Mouse (Mus musculus) kidney, adult 2 months (tissue): ENCODE results near the gene Slc7a4. TPM values are rescaled to one million over a fixed set of nuclear protein-coding genes. Genes with fewer than 3 reads are reported as not detected.

Source experiments
- DNase-seq: peaks from one replicate; pipeline ENCODE4 v3.0.0; 2021
- H3K27ac ChIP-seq: fragments of 200-500 bp; 2 replicates; pipeline ENCODE4 v1.5.1; 2012; ENCODE audit warnings: low read depth, low read length, control low read depth, inconsistent platforms; ENCODE audit not compliant: insufficient read depth
- H3K27me3 ChIP-seq: fragments of 200-500 bp; replicated peaks from 2 replicates; pipeline ENCODE4 v1.6.1; 2012; ENCODE audit warnings: mild to moderate bottlenecking, moderate library complexity, low read length, inconsistent platforms; ENCODE audit not compliant: control insufficient read depth, insufficient read depth
- H3K36me3 ChIP-seq: fragments of 200-500 bp; 2 replicates; pipeline ENCODE4 v1.6.1; 2012; ENCODE audit warnings: mild to moderate bottlenecking, moderate library complexity, low read length, inconsistent platforms; ENCODE audit not compliant: control insufficient read depth, insufficient read depth
- H3K4me1 ChIP-seq: fragments of 200-500 bp; 2 replicates; pipeline ENCODE4 v1.6.1; 2011; ENCODE audit warnings: low read length; ENCODE audit not compliant: control insufficient read depth, insufficient read depth
- H3K4me3 ChIP-seq: fragments of 200-500 bp; 2 replicates; pipeline ENCODE4 v1.5.1; 2011; ENCODE audit warnings: mild to moderate bottlenecking, low read depth, low read length, control low read depth; ENCODE audit not compliant: insufficient read depth
- CTCF ChIP-seq: fragments of 200-500 bp; conservative IDR thresholded peaks from 2 replicates; pipeline ENCODE4 v1.5.1; 2011; ENCODE audit warnings: low read depth, mild to moderate bottlenecking, control low read depth, low read length, moderate library complexity, mixed read lengths; ENCODE audit not compliant: insufficient read depth, insufficient read length
- POLR2A ChIP-seq: fragments of 200-500 bp; IDR thresholded peaks from one replicate; pipeline ENCODE4 v1.6.1; 2011; ENCODE audit warnings: low read depth, low read length, control low read depth
- WGBS: fragments of 180-500 bp; shearing (Covaris S2); methylation state at CpG from one replicate; pipeline ENCODE4 v1.1.7; 2018; 5-methylcytosine and 5-hydroxymethylcytosine counted together
- polyA plus RNA-seq: library from polyadenylated mRNA; depleted of rRNA; stranded (reverse); fragments of >200 nt; gene quantifications from 2 replicates; pipeline ENCODE4 v1.2.3, GENCODE M21; 2012

The Slc7a4 gene
- polyA plus RNA-seq, 1 experiment = 8.1 TPM

DNA sequence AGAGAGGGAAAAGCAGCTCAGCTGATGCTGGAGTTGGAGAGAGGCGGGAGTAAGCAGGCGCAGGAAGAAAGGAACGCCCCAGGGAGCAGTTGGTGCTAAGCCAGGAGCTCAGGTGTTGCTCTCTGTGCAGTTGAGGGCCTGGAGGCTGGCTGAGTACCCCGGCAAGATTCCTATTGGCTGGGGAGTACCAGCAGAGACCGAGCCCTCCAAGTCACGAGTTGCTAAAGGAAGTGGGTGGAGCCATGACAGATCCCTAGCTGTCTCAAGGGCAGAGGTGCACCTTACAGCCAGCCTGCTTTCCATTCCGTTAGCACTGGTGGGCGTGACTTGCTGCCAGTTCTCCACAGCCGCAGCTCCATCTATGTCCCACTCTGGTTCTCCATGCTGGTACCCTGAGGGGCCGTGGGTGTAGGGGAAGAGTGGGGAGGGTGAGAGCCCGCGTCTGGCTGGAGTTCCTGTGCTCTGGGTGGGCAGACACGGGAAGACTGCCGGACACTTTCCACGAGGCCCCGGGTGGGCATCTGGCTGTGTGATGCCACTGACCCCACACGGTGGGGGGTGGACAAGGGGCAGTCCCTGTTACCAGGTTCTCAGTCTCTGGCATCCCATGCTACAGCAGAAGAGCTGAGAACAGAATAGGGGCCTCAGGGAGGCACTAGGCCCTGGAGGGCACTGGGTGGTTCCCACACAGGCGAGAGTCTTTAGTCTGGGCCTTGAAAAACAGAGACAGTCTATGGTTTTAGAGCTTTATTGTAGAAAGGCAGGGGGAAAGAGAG, 28.9 kb downstream of the Slc7a4 start:
- H3K4me1 ChIP-seq = no peaks in the 10 kb centered on the region; the same call in 1 of the 2 replicates
- 13% methylated on average over 18 of the region's 18 CpGs for WGBS
- H3K36me3 ChIP-seq = no peaks in the 10 kb centered on the region
- TF ChIP-seq POLR2A (peak; percentile 26), CTCF (no peak)
- H3K4me3 ChIP-seq = peak overlapping the region; percentile 33
- no peak overlapping the region for H3K27ac ChIP-seq
- DNase-seq = peak; percentile 89
- no peaks in the 10 kb centered on the region for H3K27me3 ChIP-seq

DNA sequence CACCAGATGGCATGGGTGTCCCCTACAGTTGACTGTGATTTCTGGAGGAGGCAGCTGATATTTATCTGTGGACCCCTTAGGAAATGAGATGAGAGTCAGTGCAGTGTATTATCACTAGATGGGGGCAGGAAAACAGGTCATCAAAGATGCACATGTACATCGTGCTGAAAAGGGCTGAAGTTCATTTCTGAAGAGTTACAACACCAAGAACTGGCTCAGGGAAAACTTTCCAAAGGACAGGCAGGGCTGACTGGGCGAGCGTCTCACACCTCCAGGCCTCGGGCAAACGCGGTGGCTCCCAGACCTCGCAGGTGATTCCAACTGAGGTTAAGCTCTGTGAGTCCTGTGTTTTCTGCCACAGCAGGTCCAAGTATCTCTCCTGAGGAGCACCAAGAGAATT, 30.2 kb downstream of the Slc7a4 start:
- no peak for DNase-seq
- 77% methylated on average over 7 of the region's 7 CpGs for WGBS
- TF ChIP-seq CTCF (no peak), POLR2A (no peak)
- no peaks in the 10 kb centered on the region for H3K27me3 ChIP-seq
- H3K4me3 ChIP-seq = no peak overlapping the region
- H3K27ac ChIP-seq = no peak overlapping the region
- no peaks in the 10 kb centered on the region; the same call in 1 of the 2 replicates for H3K4me1 ChIP-seq
- H3K36me3 ChIP-seq = no peaks in the 10 kb centered on the region

GRCm38 (mm10) chr16:17542632-17543031, 40.4 kb downstream of the Slc7a4 start:
- no peak for DNase-seq
- WGBS = 74% methylated on average over 2 of the region's 2 CpGs

GRCm38 (mm10) chr16:17536584-17536983, 46.4 kb downstream of the Slc7a4 start:
- H3K4me1 ChIP-seq = peaks cover 3% of the 10 kb centered on the region; the same call in 1 of the 2 replicates
- H3K36me3 ChIP-seq = no peaks in the 10 kb centered on the region
- H3K27me3 ChIP-seq = no peaks in the 10 kb centered on the region
- H3K27ac ChIP-seq = no peak overlapping the region
- WGBS = 87% methylated on average over 3 of the region's 3 CpGs
- no peak overlapping the region for H3K4me3 ChIP-seq
- TF ChIP-seq CTCF (no peak), POLR2A (no peak)
- DNase-seq = peak; percentile 28

More at GRCm38 (mm10) chr16:17542632-17543031, 40.4 kb downstream of the Slc7a4 start:
- Histone ChIP-seq H3K4me3 (no peak overlapping the region), H3K36me3 (no peaks in the 10 kb centered on the region), H3K27ac (no peak overlapping the region), H3K27me3 (no peaks in the 10 kb centered on the region), H3K4me1 (no peaks in the 10 kb centered on the region)
- TF ChIP-seq POLR2A (no peak), CTCF (no peak)

DNA sequence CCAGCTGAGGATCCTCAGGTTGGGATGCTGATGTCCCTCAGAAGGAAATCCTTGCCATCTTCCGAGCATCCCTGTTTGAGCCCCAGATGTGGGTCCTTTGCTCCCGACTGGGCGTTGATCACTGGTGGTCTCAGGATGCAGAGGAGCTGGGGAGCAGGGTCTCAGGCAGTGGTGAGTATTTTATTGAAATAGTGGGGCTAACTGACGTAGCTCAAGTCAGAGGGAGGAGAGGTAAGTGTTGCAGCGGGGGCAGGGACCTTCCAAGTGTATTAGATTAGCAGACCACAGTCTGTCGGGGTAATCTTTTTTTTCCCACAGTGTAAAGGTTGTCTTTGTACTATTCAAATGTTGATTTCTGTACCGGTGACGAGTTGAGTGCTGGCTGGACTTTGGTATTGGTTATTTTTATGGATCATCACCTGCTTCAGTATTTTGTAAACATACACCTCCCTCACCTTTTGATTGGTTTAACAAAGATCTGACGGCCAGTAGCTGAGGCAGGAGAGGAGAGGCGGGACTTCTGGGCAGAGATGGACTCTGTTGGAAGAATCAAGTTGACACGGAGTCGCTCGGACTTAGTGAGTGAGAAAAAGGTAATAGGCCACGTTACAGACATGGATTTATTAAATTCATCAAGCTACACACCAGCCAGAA, 50.2 kb downstream of the Slc7a4 start:
- 72% methylated on average over 14 of the region's 14 CpGs for WGBS
- H3K36me3 ChIP-seq = no peaks in the 10 kb centered on the region
- no peak for TF ChIP-seq CTCF
- no peak for TF ChIP-seq POLR2A
- DNase-seq = peak; percentile 21
- no peak overlapping the region for H3K27ac ChIP-seq
- no peak overlapping the region for H3K4me3 ChIP-seq
- no peaks in the 10 kb centered on the region for H3K27me3 ChIP-seq
- peaks cover 9% of the 10 kb centered on the region for H3K4me1 ChIP-seq

GRCm38 (mm10) chr16:17532271-17532670, 50.7 kb downstream of the Slc7a4 start:
- no peak overlapping the region for H3K27ac ChIP-seq
- 56% methylated on average over 4 of the region's 4 CpGs for WGBS
- no peak overlapping the region for H3K4me3 ChIP-seq
- no peaks in the 10 kb centered on the region for H3K27me3 ChIP-seq
- H3K36me3 ChIP-seq = no peaks in the 10 kb centered on the region
- DNase-seq = peak; percentile 63
- no peak for TF ChIP-seq POLR2A
- TF ChIP-seq CTCF = peak; percentile 69
- H3K4me1 ChIP-seq = peaks cover 9% of the 10 kb centered on the region

GRCm38 (mm10) chr16:17530640-17531288, 52.2 kb downstream of the Slc7a4 start, which contains the start of gene Thap7:
Thap7 (minus strand) TSS chr16:17531136.
- WGBS = under 1% methylated on average over 67 of the region's 67 CpGs
- peak within 1 kb of the TSS; percentile 79 for H3K4me3 ChIP-seq
- H3K27me3 ChIP-seq = no peaks in the 10 kb centered on the region
- H3K27ac ChIP-seq = peak within 1 kb of the TSS; percentile 83
- peak; percentile 98 for DNase-seq
- no peaks in the 10 kb centered on the region for H3K36me3 ChIP-seq
- H3K4me1 ChIP-seq = peaks cover 12% of the 10 kb centered on the region
- TF ChIP-seq POLR2A (peak; percentile 70), CTCF (no peak)
